Mouse (Mus musculus) heart, postnatal 0 days (tissue): ENCODE measurements around the gene Nipa1. TPM values are rescaled to one million over a fixed set of nuclear protein-coding genes. Genes with fewer than 3 reads are reported as not detected.
"Not testable (repeated sequence)": the region's sequence is repeated elsewhere in the genome, so short reads cannot be mapped to it uniquely, and the experiment has no call there.

Experiments
- ATAC-seq: fragments of 200-750 bp; cut with Nextera tagmentation; 2 replicates; pipeline ENCODE4 v1.8.0; 2017; ENCODE audit warnings: low read depth, moderate number of reproducible peaks, moderate library complexity; ENCODE audit not compliant: insufficient read depth
- DNase-seq: peaks from one replicate; pipeline ENCODE4 v3.0.0-alpha.2; 2016; ENCODE audit warnings: low spot score
- H3K27ac ChIP-seq: fragments of 300-500 bp; sonication (generic); 2 replicates; pipeline ENCODE4 v1.5.1; 2014; ENCODE audit warnings: low read depth, mild to moderate bottlenecking
- H3K27me3 ChIP-seq: fragments of 300-500 bp; sonication (generic); 2 replicates; pipeline ENCODE4 v1.6.1; 2014; ENCODE audit warnings: low read length, mixed read lengths; ENCODE audit not compliant: control insufficient read depth, insufficient read depth
- H3K36me3 ChIP-seq: fragments of 300-500 bp; sonication (generic); replicated peaks from 2 replicates; pipeline ENCODE4 v1.6.1; 2014; ENCODE audit warnings: low read length, mixed read lengths; ENCODE audit not compliant: control insufficient read depth, insufficient read depth
- H3K4me1 ChIP-seq: fragments of 300-500 bp; sonication (generic); 2 replicates; pipeline ENCODE4 v1.6.1; 2014; ENCODE audit warnings: antibody characterized with exemption; ENCODE audit not compliant: control insufficient read depth, insufficient read depth
- H3K4me2 ChIP-seq: fragments of 300-500 bp; sonication (generic); 2 replicates; pipeline ENCODE4 v1.6.1; 2014; ENCODE audit warnings: low read depth, mild to moderate bottlenecking, low read length, moderate library complexity
- H3K4me3 ChIP-seq: fragments of 300-500 bp; sonication (generic); 2 replicates; pipeline ENCODE4 v1.5.1; 2014; ENCODE audit warnings: low read depth, low read length
- H3K9ac ChIP-seq: fragments of 300-500 bp; sonication (generic); replicated peaks from 2 replicates; pipeline ENCODE4 v1.6.1; 2014; ENCODE audit warnings: low read depth, low read length, mixed read lengths
- H3K9me3 ChIP-seq: fragments of 300-500 bp; sonication (generic); replicated peaks from 2 replicates; pipeline ENCODE4 v1.6.1; 2016; ENCODE audit warnings: low read length; ENCODE audit not compliant: control insufficient read depth
- CTCF ChIP-seq: IDR thresholded peaks from 2 replicates; pipeline ENCODE4 v1.5.1; 2016; ENCODE audit warnings: antibody characterized with exemption, control low read depth, low read depth
- EP300 ChIP-seq: IDR thresholded peaks from 2 replicates; pipeline ENCODE4 v1.6.1; 2016; ENCODE audit warnings: antibody characterized with exemption, low read depth
- WGBS: fragments of 180-500 bp; shearing (Covaris S2); extraction: QIAGEN DNeasy Blood & Tissue Kit; methylation state at CpG from one replicate; pipeline ENCODE4 v1.1.7; 2014; 5-methylcytosine and 5-hydroxymethylcytosine counted together
- polyA plus RNA-seq: library from polyadenylated mRNA; unstranded; fragments of >200 nt; fragmentation: Nextera tagmentation; extraction: Ambion mirVana; gene quantifications from 2 replicates; pipeline ENCODE4 v1.2.1, GENCODE M21; 2015
- total RNA-seq: library from RNA; depleted of rRNA; stranded (reverse); fragments of >200 nt; gene quantifications from 2 replicates; pipeline ENCODE4 v1.2.3, GENCODE M21; 2014; ENCODE audit warnings: low replicate concordance

Nipa1 gene
- total and polyA plus RNA-seq, 2 experiments from 2014 or later = 2.5 to 3.0 TPM

DNA sequence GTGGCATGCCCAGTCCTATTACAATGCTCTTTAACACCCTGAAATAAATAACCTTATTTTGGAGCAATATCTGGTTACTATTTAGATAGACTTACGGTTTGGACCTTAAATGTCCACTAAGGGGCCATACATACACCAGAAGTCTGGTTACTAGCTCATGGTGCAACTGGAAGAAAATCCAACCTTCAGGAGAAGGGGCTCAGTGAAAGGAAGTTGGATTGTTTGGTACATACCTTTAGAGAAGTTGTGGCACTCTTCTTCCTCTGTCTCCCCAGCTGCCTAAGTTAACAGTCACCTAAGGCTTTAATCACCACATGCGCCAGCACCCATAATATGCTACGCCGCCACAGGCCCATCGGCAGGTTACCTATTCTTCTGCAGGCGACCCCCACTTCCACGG lies 3.9 kb downstream of the Nipa1 start:
- Histone ChIP-seq H3K4me3 (no peak overlapping the region), H3K4me2 (no peak overlapping the region), H3K9ac (no peak overlapping the region), H3K36me3 (no peaks in the 10 kb centered on the region), H3K4me1 (no peaks in the 10 kb centered on the region), H3K27ac (no peak overlapping the region), H3K9me3 (no peaks in the 10 kb centered on the region), H3K27me3 (no peaks in the 10 kb centered on the region)
- TF ChIP-seq CTCF = no peak
- TF ChIP-seq EP300 = no peak
- no peak for DNase-seq
- WGBS = 82% methylated on average over 7 of the region's 7 CpGs
- ATAC-seq = no peak

DNA sequence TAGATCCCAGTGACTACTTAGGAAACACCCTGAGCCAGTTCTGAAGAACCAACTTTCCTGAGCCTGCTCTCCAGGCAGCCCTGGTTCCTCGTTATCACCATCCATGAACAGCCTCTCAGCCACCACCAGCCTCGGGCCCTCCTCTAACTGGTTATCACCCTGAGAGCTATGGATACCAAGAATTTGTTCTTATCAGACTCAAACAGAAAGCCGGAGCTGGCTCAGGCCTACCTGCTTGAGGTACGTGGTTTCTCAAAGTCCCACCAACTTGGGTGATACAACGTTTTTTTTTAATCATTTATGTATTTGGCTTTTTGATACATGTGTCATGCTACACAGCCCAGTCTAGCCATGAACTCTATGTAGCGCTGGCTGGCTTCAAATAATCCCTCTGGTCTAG lies 4.6 kb downstream of the Nipa1 start:
- no peak for ATAC-seq
- H3K9ac ChIP-seq = no peak overlapping the region
- no peaks in the 10 kb centered on the region for H3K4me1 ChIP-seq
- WGBS = 44% methylated on average over 6 of the region's 6 CpGs
- TF ChIP-seq CTCF (no peak), EP300 (no peak)
- no peaks in the 10 kb centered on the region for H3K9me3 ChIP-seq
- no peak overlapping the region for H3K4me2 ChIP-seq
- no peak for DNase-seq
- H3K4me3 ChIP-seq = no peak overlapping the region
- H3K36me3 ChIP-seq = no peaks in the 10 kb centered on the region
- H3K27me3 ChIP-seq = no peaks in the 10 kb centered on the region
- no peak overlapping the region for H3K27ac ChIP-seq

DNA sequence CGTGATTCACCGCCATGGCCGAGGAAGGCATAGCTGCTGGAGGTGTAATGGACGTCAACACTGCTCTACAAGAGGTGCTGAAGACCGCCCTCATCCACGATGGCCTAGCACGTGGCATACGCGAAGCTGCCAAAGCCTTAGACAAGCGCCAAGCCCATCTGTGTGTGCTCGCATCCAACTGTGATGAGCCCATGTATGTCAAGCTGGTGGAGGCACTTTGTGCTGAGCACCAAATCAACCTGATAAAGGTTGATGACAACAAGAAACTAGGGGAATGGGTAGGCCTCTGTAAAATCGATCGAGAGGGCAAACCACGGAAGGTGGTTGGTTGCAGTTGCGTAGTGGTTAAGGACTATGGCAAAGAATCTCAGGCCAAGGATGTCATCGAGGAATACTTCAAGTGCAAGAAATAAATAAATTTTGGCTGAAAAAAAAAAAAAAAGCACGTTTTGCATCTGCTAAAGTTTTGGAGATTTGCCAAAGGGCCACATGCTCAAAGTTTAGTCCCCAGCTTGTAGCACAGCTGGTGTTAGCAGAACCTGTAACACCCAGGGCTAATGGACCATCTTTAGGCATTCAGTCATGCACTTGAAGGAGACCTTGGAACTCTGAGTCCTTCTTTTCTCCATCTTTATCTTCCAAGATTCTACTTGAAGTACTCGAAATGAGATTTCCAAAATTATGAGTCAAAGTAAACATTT lies 5.6 kb downstream of the Nipa1 start:
- not testable (repeated sequence) for H3K27ac ChIP-seq, DNase-seq, H3K27me3 ChIP-seq, H3K4me2 ChIP-seq, H3K4me1 ChIP-seq, H3K4me3 ChIP-seq, H3K36me3 ChIP-seq, H3K9ac ChIP-seq, ATAC-seq, H3K9me3 ChIP-seq
- 79% methylated on average over 6 of the region's 18 CpGs for WGBS

- 94% methylated on average over 14 of the region's 14 CpGs for WGBS
- no peaks in the 10 kb centered on the region for H3K36me3 ChIP-seq
Observed at GRCm38 (mm10) chr7:56013261-56014001, 6.3 kb downstream of the Nipa1 start.

DNA sequence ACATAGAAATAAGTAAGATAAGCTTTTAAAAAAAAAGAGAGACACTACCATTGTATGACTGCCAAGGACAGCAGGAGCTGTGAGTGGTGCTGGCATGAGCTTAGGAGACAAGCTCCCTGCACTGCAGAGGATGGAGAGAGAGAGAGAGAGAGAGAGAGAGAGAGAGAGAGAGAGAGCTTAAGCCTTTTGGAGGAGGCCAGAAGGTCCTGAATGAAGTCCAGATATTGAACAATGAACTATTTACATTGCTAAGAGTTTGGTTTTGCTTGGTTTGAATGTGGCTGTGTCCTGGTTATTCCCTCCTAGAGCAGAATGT lies 8.8 kb downstream of the Nipa1 start:
- TF ChIP-seq EP300 = no peak
- TF ChIP-seq CTCF = no peak
- DNase-seq (no peak), ATAC-seq (no peak)
- no peaks in the 10 kb centered on the region for H3K36me3 ChIP-seq
- no peaks in the 10 kb centered on the region for H3K27me3 ChIP-seq
- H3K4me3 ChIP-seq = no peak overlapping the region
- no peak overlapping the region for H3K4me2 ChIP-seq
- H3K27ac ChIP-seq = no peak overlapping the region
- no peaks in the 10 kb centered on the region for H3K9me3 ChIP-seq
- H3K9ac ChIP-seq = no peak overlapping the region
- no peaks in the 10 kb centered on the region for H3K4me1 ChIP-seq

More at GRCm38 (mm10) chr7:56013261-56014001, 6.3 kb downstream of the Nipa1 start:
- H3K9me3 ChIP-seq = no peaks in the 10 kb centered on the region
- no peaks in the 10 kb centered on the region for H3K4me1 ChIP-seq
- ATAC-seq (no peak), DNase-seq (no peak)
- no peaks in the 10 kb centered on the region for H3K27me3 ChIP-seq
- H3K4me3 ChIP-seq = no peak overlapping the region
- no peak overlapping the region for H3K4me2 ChIP-seq
- H3K27ac ChIP-seq = no peak overlapping the region
- no peak overlapping the region for H3K9ac ChIP-seq
- TF ChIP-seq CTCF (no peak), EP300 (no peak)
